Mouse (Mus musculus) megakaryocyte progenitor cell, adult 5-6 weeks (primary cell): ENCODE measurements at regions not wholly inside any gene's neighbourhood (a gene's known extent, or its start where the extent isn't known, plus 50 kb on each side); places are given as distances from the start of the nearest gene placed in this dataset.

Experiments used
- ATAC-seq: replicated peaks from 2 replicates; pipeline ENCODE4 v1.8.0; 2016; ENCODE audit warnings: mild to moderate bottlenecking, moderate TSS enrichment, inconsistent platforms; ENCODE audit not compliant: poor library complexity

- ATAC-seq = no peak
Measured at GRCm38 (mm10) chr6:13305873-13306272, 81.1 kb upstream of the Vwde start.

GRCm38 (mm10) chr6:13298171-13298570 is 73.4 kb upstream of the Vwde start:
- ATAC-seq = no peak

- no peak for ATAC-seq
Measured at GRCm38 (mm10) chr6:13297110-13297509, 72.3 kb upstream of the Vwde start.

GRCm38 (mm10) chr6:13296041-13296440 is 71.3 kb upstream of the Vwde start:
- no peak for ATAC-seq

- no peak for ATAC-seq
Measured at GRCm38 (mm10) chr6:13294393-13294792, 69.6 kb upstream of the Vwde start.

GRCm38 (mm10) chr6:13288500-13288899 is 63.7 kb upstream of the Vwde start:
- ATAC-seq = no peak

GRCm38 (mm10) chr6:13287812-13288211 is 63.0 kb upstream of the Vwde start:
- ATAC-seq = no peak

GRCm38 (mm10) chr6:13286542-13287273 is 61.9 kb upstream of the Vwde start:
- no peak for ATAC-seq

- ATAC-seq = peak; percentile 63; the same call in 1 of the 2 replicates
Measured at GRCm38 (mm10) chr6:13280835-13281234, 56.1 kb upstream of the Vwde start.
